Mouse (Mus musculus) left cerebral cortex, adult 9 months (tissue): ENCODE results near the gene Bank1.

ENCODE experiments used
- DNase-seq, 2 experiments: peaks; one replicate each; pipeline ENCODE4 v3.0.0; 2022; ENCODE audit warnings: low spot score in 2 of 2

Gene Bank1

DNA sequence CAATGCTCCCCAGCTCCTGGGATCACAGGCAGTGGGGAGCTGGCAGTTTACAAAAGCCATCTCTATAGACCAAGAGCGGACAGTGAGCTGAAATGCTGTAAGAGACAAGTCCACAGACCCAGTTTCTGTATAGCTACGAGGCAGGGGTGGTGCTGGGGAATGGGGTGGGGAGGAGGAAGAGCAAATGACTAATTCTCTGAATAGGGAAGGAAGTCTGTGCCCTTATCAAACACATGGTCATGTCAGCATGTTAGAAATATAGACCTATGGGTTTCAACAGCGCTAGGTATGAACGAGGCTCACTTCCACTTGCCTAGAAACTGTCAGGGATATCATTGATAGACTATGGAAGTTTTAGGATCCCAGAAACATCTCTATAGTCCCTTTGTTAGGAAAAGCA is 73.0 kb downstream of the Bank1 start:
- DNase-seq = no peak

DNA sequence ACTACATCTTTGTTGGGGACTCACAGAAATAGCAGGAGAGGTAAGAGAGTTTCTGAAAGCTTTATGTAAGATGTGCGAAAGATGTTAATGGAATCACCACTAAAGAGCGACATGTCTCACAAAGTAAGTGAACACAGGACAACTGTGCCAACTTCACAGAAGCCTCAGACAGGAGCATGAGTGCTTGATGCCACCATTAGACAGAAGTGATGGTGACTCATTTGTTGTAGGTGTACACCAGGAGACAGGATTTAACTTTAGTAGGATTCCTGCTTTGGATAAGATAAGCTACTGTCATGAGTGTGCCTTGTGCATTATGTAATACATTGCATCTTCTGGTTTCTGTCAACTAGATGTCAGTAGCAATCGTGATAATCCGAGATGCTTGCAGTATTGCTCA is 74.3 kb downstream of the Bank1 start:
- DNase-seq = peak in 1 of 2 experiments; percentile 40

DNA sequence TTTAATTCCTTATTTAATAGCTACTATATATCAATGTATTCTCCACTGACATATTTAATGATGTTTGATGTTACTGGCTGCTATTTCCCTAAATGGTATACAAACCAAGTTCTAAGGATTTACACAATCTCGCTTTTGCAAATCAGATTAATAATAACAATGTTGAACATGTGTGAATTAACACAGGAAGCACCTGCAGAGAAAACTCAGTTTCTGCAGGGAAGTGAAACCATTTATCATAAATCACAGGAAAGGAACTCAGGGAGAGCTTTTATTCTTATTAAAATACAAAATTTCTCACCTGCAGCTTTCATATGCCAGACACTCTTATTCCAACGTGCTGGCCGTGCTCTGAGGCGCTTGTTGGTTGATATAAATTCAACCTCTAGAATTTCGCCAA is 78.5 kb downstream of the Bank1 start:
- DNase-seq = no peak

DNA sequence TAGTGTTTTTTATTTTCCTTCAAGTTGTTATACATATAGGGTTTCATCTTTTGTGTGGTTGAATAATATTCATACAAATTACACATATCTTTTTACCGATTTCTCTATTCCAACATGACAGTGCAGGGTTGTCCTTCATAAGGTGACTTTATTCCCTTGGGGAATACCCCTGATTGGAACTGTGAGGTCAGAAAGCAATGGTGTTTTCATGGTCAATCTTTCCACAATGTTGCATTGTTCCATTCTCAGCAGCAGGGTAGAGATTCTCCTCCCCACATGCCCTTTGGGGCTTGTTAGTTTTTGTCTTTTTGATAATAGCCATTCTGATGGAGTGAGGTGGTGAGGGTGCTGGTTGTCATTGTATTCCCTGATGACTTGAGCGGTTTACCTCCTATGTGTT is 80.9 kb downstream of the Bank1 start:
- DNase-seq = no peak

DNA sequence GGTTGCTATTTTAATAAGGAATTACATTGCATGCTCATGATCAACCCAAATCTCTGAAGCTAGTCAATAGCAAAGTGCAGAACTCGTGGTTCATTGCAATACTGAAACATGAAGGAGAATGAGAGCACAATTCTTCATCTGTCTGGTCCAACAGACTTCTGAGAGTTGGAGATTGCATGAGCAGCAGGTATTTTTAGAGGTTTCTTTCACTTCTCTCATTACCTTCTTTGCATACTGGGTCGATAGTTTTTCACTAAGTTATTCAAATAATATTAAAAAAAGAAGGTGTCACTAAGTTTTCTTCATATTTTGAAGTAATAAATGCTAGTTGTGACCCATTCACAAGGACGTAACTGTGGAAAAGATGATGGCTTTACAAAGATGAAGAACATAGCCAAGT is 87.1 kb downstream of the Bank1 start:
- DNase-seq = no peak

DNA sequence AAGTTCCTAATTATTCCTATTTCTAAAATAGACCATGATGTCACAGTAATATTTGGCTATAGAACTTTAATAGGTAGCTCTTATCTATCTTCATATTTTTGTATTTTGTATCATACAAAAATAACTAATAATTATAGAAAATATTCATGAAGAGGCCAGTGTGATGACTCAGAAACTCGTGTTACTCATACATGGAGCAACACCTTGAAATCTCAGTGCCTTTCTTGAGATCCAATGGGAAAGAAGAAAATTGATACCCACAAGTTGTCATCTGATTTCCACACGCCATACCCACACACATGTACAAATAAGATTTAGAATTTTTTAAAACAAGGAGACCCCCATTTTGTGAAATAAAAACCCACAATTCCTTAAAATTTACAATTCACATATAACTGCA is 92.4 kb downstream of the Bank1 start:
- DNase-seq = no peak

DNA sequence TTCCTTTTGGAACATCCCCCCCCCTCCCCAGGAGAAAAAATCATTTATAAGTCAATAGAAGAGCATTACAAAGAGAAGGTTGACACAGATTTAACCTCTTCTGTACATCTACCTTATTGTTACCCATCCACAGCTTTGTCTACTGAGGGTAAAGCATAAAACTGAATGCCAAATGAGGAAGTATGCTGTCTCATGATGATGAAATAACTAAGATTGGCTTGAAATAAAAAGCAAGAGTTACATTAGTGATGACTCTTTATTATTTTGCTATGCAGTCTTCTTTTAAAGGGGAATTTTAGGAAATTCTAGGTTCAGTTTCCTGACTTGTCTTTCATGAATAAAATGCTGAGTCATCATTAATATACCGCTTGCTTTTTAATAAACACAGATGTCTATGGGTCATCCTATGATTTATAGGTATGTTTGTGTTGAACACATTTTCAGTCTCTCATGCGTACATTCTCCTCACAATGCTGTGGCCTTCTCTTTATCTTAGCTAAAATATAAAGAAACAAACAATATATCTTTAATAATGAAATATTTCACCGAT is 95.2 kb downstream of the Bank1 start:
- DNase-seq = no peak

DNA sequence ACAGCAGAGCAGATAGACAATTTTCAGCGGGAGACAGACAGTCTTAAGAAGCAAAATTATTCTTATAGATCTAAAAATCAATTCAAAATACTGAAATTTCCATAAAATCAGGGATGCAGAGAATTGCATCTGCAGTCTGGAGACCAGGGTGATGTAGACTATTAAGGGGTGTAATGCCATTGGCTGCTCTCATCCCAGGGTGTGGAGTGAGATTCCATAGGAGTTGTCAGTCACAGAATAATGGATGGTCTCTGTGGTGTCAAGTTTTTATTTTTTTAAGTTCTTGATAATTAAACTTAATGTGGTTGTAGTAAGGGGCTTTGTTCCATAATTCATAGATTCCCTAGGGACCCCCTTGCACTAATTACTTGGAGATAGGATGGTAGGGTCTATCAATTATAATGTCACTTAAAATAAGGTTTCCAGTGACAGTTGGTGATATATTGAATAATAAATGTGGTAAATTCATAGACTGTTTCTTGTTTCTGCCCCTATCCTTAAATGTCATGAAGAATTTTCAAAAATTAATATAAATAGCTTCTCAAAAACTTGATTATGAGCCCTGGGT is 136.1 kb downstream of the Bank1 start:
- DNase-seq = no peak

DNA sequence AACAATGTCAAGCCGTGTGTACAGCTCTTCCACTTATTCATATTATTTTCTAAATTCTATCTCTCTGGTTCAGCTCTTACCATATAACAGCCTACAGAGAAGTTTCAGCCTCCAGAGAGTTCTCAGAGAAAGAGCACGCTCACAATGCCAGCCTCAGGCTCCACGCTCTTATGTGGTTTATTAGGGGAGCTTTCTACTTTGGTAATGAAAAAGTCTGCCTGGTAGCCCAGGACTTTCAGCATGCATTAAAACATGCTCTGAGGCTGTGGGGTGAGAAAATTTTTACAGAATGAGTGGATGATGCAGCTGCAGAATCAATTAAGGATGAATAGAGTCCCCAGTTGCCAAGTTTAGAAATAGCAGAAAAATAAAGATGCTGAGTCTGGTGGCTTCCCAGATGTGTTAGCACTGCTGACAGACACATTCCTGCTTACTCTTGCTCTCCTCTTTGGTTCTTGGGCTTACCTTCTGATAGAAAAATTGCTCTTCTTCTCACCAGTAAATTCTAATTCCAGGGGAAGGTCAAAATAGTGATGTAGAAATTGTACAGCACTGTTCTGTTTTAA is 139.2 kb downstream of the Bank1 start:
- no peak for DNase-seq

DNA sequence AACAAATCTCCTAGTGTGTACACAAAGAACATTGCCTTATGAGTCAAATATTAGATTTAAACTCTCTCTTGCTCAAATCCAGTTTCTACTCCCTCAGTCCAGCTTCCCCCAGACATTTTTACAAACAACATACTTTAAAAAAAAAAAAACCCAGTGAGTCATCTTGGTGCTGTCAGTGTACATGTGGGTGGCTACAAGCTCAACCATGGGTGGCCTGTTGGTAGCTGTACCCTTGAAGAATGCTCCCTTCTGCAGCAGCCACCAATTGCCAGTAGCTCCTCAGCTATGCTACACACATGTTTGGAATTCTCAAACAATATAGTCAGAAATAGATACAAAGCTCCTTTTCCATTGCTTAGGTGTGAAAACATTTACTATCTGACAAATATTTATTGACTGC is 154.2 kb downstream of the Bank1 start:
- no peak for DNase-seq

DNA sequence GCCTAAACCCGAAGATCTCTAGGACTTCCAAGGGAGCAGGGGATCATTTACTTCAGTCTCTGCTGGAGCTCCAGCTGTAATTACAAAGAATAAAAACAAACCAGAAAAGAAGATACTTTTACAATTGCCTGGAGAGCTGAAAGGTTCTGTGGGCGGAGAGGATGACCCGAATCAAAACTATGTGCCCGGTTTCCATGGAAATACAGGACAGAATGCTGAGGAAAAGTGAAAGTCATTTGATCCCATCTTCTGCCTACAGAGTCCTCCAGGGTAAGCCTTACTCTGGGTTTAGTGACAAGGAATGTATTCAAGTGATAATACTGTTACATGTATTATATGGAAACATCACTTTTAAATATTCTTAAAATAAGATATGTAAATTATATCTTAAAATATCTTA is 157.8 kb downstream of the Bank1 start:
- DNase-seq = no peak

DNA sequence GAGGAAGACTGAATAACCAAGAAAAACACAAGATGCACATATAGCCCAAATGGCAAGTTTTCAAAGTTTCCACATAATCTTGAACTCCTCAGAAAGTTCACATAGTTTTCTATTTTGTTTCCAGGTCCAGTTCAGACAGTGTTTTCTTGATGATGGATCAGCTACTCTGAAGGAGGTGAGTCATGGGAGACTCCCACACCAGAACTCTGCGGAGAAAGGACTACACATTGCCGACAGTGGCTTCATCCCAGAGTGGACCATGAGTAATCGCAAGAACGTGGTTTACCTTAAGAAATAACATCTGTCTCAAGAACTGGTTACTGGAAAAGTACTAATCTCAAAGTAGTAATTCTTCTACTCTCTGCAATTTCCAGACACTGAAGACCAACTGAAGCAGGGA is 159.2 kb downstream of the Bank1 start:
- no peak for DNase-seq

DNA sequence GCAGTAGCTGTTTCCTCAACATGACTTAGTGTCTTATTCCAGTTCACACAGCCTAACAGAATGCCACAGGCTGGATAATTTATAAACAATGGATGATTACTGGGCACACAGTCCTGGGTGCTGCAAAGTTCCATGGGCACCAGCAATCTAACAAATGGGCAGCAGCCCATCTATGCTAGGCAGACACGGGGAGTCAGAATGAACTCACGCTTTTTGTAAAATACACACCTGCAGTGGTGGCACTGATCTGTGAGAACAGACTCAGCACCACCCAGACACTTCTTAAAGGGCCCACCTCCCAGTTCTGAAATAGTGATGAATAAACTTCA is 159.9 kb downstream of the Bank1 start:
- no peak for DNase-seq

DNA sequence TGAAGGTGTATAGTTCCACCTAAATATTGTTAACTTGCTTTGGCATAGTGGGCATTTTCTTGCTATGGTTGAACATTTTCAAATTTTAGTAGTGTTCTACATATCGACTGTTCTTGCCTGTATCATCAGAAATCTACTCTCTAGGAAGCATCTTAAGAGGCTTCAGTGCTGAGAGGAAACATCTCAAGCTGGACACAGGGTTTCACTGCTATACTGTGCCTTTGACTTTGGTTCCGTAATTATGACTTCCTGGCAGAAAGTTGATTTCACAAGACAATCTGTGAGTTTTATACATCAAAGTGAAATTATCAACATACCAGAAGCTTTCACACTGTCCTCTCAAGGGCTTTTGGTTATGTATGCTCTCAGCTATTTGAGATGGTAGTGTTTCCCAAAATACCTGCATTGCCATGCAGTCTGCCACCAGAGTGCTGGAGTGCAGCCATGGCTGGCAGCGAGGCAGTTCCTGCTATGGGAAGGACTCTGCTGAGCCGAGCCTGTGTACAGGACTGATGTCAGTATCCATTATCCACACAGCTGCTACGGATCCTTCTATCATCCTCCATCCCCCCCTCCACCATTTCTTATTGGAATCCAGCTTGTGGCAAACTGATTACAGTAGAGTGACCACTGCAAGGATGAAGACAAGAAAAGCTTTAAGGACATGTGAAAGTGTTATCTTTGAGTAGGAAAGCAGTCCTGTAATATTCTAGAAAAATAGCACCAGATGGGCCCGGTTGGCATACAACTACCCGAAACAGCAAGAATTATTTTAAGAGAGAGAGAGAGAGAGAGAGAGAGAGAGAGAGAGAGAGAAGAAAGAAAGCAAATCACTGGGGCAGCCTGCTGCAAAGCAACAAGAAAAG is 160.5 kb downstream of the Bank1 start:
- peak; percentile 40 to 78 for DNase-seq

DNA sequence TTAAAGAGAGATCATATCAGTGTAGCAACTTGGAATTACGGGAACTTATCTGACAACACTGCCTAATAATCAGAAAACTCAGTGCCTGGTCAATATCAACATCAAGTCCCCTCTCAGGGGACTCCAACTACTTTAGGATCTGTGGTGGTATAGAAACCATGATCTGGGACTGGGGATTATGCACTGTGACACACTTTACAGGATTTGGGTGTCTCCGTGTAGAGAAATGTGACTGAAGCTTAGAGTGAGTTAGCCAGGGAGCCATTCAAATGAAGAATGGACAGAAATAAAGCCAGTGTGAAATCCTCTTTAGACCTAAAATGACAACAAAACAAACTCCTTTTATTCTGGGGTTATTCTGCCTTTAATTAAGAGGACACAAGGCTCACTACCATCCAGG is 167.8 kb downstream of the Bank1 start:
- DNase-seq = no peak

DNA sequence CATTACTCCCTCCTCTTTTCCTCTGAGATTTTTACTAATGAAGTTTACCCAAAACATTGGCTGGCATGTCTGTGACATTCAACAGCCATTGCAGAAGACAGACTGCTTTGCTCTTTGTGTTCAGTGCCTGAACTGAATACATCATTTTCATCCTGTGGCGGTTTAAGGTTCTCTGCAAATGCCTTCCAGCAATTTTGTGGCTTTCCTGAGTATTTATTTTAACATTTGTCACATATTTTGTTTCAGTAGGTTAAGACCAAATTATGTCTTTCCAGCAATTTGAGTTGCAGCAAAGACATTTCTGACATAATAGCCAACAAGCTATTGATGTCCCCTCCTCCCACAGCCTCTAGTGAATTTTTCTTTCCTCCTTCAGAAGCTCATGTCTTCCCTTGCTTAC is 170.3 kb downstream of the Bank1 start:
- DNase-seq = no peak

DNA sequence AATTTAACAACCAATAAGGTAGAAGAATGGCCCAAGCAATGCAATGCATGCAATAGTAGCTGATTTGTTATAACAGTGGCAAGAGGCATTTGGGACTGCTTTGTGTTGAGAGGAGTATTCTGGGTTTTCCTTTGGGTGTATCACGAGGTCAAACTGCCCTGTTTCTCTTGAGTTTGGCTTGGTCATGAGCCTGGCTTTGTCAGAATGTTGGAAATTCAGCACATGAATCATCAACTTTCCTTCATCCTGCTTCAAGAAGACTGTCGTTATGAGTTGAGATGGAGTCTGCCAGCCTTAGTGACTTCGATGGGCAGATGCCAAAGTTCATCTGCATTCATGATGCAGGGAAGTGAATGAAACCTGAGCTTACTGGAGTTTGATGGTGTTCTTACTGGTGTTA is 175.0 kb downstream of the Bank1 start:
- no peak for DNase-seq

DNA sequence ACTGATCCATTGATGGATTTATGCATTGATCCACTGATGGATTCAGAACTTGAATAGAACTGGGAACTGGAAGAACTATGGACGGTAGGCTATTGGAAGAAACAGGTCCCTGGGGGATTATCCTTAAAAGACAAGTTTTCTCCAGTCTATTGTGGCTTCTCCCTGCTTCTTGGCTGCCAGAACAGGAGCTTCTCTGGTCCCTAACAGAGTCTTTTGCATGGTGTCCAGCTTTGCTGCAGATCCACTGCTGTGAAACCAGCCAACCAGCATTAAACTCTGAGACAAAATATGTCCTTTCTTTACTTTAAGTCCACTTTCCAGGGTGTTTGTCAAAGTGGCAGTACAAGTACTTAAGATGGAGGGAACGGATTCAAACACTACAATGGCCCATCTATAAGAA is 178.7 kb downstream of the Bank1 start:
- no peak for DNase-seq

DNA sequence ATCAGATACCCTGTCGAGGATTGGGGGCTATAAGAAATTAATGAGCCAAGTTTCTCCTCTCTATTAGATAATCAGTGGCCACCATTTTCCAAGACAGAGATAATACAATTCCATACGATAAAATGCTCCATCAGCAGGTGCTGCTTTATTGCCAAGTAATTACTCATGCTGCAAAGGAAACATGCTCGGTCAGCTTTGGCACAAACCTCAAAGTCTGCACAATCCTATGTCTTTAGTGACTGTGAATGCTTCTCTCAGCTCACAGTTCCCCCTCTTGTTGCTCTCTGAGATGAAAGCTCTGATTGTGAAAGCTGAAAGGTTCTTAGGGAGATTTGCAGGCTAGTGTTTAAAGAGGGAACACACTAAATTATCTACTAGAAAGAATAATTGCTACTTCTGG is 193.9 kb downstream of the Bank1 start:
- DNase-seq = no peak

DNA sequence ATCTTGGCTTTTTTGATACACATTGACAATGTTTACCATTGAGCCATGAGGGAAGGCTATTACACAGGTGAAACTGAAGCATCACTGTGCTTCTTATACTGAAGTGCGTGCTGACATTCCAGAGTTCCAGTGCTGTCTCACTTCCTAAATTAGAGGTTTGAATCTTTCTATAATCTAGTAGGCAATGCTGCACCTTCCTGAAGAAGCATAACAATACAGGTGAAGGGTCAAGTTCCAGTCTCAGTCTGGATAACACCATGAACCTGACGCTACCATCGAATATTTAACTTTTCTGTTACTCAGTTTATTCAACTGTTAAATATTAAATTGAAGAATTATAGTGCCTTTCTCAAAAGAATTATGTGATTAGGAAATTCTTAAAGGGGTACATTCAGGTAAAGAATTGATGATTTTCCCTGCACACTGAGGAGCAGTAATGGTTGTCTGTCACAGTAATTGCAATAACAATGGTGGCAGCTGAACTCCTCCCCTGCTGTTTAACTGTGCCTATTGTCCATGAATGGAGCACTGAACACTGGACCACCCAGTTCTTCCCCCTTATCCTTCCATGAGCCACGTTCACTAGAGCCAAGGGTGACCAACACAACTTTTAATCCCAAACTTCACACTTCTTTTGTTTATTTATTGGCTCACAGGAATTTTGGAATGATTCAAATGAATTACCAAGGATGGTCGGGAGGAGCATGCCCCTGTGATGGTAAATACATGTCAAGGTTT is 210.2 kb downstream of the Bank1 start:
- DNase-seq = no peak

DNA sequence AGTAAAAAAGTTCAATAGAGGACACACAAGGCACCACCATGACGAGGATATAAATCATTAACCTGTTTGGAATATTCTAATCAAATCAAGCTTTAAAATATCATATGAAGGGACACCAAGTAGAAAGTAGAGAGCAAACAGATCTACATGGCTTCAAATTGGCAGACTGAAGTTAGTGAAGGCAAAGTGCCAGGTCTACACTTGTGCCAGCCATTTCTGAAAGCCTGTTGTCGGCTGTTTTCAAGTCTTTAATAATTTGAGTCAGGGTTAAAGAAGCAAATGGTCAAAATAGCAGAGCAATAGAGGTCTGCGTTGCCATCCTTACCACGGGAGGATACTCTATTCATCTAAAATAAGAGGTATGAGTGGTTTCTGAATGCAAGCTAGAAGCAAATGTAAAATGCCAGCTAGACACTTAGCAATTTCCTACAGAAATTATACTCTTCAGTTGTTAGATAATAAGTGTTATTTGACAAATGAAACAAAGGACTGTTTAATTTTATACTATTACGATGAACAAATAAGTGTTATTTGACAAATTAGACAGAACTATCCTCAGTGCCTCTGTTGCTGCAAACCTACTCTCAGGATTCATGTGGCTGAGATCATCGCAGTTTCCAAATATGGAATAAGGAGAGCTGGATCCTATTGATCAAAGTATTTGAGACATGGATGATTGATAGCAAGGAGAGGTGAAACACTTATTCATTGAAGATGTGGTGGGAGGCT is 216.3 kb downstream of the Bank1 start:
- DNase-seq = no peak

DNA sequence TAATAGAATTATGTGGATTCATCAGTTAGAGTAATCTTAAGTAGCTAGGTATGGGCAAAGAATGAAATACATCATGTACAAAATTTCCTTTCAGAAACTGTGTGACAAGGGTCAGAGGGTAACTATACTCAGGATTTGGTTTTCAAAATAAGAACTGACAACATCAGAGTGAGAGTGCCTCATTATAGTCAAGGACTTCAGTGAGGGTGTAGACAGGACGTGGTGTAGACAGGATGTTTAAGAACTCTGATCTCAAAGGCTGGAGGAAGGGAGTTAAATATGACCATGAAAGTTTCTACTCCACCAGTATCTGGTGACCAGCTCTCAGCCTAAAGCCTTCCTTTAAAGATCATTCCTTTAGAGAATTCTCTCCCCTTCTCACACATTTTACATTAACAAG is 219.4 kb downstream of the Bank1 start:
- no peak for DNase-seq
